Mouse (Mus musculus) frontal cortex, adult (tissue): ENCODE results near the gene Calhm5.

ENCODE experiments used
- ATAC-seq: cut with Nextera tagmentation; 2 replicates; pipeline ENCODE4 v1.9.2; 2017; ENCODE audit warnings: mild to moderate bottlenecking, moderate library complexity, mixed read lengths; ENCODE audit not compliant: low TSS enrichment

Gene Calhm5

DNA sequence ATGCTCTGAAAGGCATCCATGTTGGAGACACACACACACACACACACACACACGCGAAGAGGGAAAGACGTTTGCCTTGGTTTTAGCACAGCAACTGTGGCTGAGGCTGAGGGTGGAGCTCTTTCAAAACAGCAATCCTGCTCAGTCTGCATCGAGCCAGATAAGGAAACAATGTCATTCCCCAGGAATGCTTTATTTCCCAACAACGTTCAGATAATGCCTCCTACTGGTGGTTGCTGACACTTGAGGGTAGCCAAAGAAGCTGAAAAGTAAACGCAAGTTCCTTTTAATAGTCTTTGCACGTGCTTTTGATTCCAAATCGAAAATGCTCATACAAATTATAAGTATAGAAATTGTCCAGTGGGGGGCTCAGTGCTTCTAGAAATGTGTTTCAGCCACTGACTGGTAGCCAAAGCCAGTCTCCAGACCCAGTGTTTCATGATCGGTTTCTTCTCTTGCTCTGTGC is at the start of gene Calhm5:
Calhm5 (minus strand) TSS at position 102 of the 466 bp plus-strand sequence.
- peak; percentile 80 for ATAC-seq

DNA sequence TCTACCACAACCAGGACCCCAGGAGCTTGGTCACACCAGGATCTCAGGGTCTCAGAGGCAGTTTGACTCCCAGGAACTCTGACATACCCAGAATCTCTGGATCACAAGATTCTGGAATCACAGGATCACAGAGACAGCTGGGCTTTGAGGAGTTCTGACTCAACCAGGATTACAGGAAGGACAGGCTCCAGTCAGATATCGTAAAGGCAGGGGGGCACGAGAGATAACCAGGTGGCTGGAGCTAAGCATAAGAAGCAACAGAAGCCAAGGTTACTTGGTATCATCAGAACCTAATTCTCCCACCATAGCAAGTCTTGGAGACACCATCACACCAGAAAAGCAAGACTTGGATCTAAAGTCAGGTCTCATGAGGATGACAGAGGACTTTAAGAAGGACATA is 45.4 kb upstream of the Calhm5 start:
- no peak for ATAC-seq

DNA sequence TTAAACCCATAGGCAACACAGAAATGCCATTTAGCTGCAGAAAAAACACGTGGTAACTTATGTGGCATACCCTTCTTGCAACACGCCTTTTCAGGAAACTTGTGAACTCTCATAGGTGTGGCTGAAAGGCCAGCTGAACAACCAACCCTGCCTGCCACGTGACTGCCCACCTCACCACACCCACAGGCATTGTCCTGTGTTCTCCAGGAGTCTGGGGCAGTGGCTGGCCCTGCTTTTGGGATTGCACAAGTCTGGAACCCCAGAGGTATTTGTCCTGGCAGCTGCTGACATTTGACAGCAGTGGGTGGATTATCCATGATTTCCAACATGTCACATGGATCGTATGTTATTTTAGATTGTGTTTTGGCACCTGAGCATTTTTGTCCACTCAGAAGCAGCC is 43.4 kb upstream of the Calhm5 start:
- ATAC-seq, result no peak

DNA sequence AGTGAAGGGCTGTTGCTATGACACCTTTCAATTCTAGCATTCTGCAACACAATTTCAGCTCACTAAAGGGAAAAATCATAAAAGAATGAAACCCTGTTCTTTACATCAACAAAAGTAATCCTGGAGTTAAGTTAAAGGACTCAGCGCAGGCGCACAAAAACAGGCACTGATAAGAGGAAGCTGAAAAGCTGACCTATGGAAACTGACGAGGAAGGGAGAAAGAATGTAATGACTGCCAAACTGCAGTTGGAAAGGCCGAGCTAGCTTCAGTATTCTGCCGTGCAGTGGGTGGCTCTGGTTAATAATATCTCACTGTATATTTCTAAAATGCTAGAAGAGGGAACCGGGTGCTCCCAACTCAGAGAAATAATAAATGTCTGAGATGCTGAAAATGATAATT is 41.7 kb upstream of the Calhm5 start:
- peak; percentile 50; the same call in 1 of the 2 replicates for ATAC-seq

DNA sequence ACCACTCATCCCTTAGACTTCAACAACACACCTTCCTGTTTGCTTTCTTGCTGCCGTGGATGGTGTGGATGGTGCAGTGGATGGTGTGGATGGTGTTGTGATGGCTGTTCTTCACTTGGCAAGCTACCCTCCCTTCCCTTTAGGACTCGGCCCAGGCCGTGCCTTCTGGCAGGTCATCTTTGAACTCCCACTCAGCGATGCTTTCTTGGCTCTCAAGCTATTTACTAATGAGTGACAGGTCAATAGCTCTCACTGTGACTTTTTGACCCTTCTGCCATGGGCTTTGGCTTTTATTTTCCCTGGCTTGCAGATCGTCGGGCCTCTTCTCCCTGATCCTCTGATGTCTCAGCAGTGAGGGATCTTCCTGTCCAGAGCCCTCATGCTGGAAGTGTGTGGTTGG is 40.1 kb upstream of the Calhm5 start:
- ATAC-seq, result no peak

DNA sequence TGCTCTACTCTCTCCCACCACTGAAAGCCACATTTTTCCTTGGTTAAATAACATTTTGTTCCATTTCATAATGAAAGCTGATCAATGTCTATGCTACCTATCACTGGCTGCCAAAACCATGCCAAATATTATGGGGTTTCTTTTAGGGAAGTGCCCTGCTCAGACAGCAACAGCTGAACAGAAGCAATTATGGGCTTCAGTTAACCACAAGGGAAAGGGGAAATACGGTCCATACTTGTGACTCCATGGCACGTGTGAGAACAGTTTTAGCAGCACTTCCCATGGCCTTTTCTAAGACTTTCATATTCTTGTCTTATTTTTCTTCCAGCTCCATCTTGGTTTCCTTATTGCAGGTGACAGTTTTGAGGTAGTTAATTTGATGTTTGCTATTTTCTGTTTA is 35.0 kb upstream of the Calhm5 start:
- ATAC-seq, result no peak

DNA sequence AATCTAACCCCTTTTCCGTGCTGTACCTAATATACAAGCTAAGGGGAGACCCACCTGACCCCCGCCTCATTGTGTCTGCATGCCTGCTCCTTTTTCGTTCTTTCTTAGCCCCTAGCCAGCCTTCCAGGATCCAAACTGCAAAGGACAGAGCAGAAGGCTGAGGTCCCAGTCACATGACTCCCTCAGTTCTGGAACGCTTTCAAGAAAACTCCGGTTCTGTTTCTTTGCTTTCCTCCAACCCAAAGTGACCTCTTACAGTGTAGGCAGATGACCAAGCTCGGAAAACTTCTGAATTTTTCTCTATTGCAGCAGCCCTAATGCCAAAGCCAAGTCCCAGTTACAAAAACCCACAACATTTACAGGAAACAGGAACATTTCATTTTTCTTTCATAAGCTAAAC is 32.1 kb upstream of the Calhm5 start:
- ATAC-seq, result no peak

DNA sequence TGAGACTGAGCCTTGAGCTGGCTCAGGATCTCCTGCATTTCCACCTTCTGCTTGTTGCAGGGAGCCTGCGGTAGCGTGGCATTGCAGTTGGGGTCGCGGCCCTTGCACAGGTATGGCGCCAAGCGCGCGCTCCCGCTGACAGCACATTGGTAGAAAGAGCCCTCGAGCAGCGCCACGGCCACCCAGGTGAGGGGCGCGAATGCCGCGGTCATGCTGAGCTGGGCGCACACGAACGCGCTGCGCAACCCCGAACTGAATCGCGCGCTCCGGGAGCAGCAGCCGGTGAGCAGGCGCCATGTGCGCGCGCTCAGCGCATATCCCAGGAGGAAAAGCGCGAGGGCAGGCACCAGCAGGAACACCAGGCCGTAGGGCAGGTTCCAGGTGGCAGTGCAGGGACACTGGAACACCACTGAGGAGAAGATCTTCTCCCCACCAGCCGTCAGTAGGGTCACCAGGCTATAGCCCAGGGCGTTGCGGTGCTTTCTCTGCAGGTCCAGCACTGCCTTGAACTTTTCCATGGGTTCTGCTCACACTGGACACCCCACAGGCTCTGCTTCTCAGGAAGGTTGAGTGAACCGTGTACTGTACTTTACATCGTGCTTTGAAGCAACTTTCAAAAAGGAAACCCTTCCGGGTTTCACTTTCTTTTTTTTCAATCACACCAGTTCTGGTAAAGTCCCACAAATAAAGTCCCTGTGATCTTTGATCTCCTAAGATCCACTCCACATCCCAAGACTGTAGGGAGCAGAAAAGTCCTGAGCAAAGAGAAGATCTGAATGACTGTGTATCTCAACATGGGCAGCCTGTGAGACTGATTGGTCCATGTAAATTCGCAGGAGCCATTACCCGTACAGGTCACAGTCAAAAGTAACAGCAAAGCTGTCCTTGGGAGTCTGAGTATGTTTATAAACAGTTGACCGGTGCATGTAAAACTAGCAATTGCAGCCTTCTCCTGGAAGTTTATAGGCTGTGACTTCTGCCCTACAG is 31.4 kb upstream of the Calhm5 start, which contains the start of gene Calhm6:
Calhm6 (minus strand) TSS at position 593 of the 987 bp plus-strand sequence.
- ATAC-seq, result peak; percentile 98

GRCm38 (mm10) chr10:34118421-34118820 is 22.1 kb upstream of the Calhm5 start:
- ATAC-seq, result no peak

DNA sequence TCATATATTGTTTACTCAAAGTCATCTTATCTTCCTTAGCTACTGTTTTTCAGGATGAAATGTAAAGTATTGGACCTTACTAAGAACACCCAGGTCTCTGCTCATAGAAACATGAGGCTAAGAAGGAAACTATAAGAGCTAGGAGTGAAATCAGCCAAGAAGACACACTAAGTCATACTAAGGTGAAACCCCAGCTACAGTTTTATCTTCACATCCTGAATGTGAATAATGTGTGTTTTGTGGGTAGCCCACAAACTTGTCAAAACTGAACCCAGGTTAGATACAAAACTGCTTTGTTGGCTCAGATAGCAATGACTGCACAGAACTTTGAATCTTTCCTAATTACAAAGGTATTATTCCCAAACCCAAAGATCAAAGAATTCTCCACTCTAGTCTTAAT is 21.5 kb upstream of the Calhm5 start:
- ATAC-seq, result no peak

- no peak for ATAC-seq
Observed at GRCm38 (mm10) chr10:34117131-34117530, 20.8 kb upstream of the Calhm5 start.

DNA sequence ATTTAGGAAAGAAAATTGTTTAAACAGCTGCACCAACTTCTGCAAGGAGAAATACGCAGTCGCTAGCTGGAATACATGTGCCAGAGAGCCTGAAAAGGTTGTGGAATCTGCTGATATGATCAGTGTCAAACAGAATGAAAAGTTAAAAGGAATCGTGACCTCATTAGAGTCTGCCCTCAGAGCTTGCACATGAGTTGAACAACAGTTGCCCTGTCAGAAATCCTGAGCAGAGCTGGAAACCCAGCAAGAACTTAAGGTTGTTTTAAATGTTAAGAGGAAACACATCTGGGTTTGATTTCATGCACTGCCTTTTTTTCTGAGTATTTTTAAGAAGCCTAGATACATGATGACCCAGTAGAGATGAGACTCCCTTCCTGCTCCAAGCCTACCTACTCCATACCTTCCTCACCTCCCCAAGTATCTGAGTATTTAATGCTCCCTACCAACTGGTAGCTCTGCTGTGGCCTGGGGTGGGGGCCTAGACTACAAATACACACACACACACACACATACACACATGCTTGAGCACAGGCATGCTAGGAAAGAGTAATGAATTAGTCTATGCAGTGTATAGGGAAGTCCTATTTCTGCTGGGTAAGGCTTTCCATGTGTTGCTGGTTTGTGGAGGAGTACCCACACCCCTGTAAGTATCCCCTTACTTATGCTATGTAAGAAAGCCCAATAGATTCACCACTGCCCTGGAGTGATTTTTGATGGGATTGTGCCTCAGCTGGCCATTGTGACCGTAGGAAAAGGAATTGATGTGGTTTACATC is 15.8 kb upstream of the Calhm5 start:
- no peak for ATAC-seq

GRCm38 (mm10) chr10:34110863-34111465 is 14.6 kb upstream of the Calhm5 start:
- no peak for ATAC-seq

GRCm38 (mm10) chr10:34095964-34096363 is 355 bp downstream of the Calhm5 start:
- peak; percentile 68 for ATAC-seq

DNA sequence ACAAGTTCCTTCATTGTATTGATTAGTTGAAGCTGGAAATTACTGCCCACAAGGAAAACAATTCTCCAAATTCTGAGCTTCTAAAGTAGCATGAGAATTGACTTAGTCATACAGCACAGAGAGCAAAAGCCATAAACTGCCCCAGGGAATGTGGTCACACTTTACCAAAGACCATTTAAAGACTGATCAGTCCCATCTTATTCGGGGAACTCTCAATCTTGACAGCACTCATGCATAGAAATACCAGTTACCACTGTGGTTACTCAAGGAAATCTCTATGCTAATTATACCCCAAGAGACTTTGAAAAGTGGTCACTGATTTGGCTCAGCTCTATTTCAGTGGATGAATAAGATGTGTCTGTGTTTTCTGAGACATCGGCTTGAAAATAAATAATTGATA is 1.2 kb downstream of the Calhm5 start:
- ATAC-seq, result no peak

DNA sequence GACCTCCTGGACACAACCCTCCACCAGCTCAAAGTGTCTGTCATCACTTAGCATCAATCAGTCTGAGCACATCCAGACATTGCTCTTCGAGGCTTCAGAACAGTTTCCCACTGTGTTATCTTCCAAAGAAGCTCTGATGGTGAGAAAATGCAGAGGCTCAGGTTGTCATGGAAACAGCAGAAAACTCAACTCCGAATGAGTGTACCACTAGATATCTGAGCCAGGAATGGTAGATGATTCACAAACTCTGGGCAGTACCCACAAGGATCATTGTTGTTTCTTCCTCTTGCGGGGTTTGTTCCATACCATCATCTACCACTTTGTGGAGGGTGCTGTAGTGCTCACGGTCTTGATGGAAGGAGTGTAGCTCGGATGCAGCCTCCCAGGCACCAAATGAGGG is 4.4 kb downstream of the Calhm5 start:
- peak; percentile 86 for ATAC-seq

DNA sequence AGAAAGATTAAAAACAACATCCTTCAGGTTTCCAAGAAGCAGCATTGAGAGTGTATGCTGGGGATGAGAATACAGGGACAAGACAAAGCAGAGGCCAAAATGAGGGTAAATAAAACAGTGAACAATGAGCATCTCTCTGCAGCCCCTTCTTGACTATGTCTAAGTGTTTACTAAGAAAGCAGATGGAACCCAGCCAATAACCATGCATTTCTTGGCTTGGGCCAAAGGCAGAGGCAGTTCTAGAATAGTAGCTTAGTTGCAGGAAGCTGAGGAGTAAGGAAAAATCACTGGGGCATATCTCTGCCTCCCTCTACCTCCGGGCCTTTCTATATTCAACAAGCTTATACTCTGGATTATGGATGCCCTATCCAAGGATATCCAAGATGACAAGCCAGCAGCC is 5.8 kb downstream of the Calhm5 start:
- ATAC-seq, result no peak

- ATAC-seq, result no peak
Observed at GRCm38 (mm10) chr10:34089517-34089916, 6.8 kb downstream of the Calhm5 start.

GRCm38 (mm10) chr10:34088515-34088914 is 7.8 kb downstream of the Calhm5 start:
- ATAC-seq, result no peak

GRCm38 (mm10) chr10:34086514-34086913 is 9.8 kb downstream of the Calhm5 start:
- ATAC-seq, result no peak

DNA sequence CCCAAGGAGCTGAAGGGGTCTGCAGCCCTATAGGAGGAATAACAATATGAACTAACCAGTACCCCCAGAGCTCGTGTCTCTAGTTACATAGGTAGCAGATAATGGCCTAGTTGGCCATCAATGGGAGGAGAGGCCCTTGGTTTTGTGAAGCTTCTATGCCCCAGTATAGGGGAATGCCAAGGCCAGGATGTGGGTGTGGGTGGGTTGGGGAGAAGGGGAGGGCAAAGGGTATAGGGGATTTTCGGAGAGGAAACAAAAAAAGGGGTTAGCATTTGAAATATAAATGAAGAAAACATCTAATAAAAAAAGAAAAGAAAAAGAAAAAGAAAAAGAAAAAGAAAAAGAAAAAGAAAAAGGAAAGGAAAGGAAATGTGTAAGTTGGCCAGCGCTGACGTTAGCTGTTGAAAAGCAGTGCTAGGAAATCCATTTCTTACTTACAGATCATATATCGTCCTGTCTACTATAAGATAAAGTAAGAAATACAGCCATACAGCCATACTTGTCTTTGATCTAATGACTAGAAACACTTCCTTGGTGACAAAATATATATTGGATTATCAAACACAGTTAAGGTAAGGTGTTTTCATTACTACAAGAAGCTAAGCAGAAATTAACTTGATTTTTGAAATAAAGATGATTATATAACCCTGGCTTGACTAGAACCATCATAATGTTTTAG is 21.7 kb downstream of the Calhm5 start:
- ATAC-seq, result no peak
